Mouse (Mus musculus): ENCODE results near the gene Tmem236. TPM values are rescaled to one million over a fixed set of nuclear protein-coding genes. Genes with fewer than 3 reads are reported as not detected.
A peak's percentile ranks its signal among the peaks of the same experiment; 100 is the strongest.

Tmem236 gene
- polyA plus RNA-seq, 1 experiment from 2014 or later, result 0.09 TPM

DNA sequence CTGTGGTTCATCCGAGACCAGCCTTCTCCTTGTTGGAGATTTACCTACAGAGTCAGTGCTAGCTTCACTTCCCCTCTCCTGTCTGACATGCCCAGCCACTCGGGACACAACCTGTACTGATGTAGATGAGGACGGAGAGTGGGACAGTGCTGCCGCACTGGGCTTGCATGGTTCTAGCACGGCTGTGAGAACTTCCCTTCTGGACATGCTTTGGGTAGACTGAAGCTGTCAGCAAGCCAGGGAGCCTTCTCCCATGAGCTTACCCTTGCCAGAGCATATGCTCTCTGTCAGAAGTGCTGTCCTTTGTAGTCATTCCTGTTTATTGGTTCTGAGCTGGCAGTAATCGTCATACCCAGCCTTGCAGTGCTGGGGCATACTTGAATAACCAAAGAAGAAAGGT, 22.5 kb upstream of the Tmem236 start:
- Histone ChIP-seq H3K27me3 (replicated peaks) (no peaks in the 10 kb centered on the region), H3K4me1 (replicated peaks) (no peaks in the 10 kb centered on the region), H3K9ac (no peak overlapping the region), H3K4me2 (no peak overlapping the region), H3K4me3 (no peak overlapping the region), H3K9me3 (replicated peaks) (no peaks in the 10 kb centered on the region), H3K36me3 (0 out of 2 replicates have a peak, but pooled peaks cover 5% of the 10 kb centered on the region), H3K27ac (ENCODE audit: poor library complexity, severe bottlenecking) (no peak overlapping the region)
- 92% methylated on average over 6 of the region's 6 CpGs for WGBS
- no peak for ATAC-seq (ENCODE audit: insufficient number of reproducible peaks, low FRiP score)

GRCm38 (mm10) chr2:14159047-14159446, 15.3 kb upstream of the Tmem236 start:
- H3K9ac ChIP-seq, result no peak overlapping the region
- no peak overlapping the region for H3K4me3 ChIP-seq
- H3K27me3 ChIP-seq (replicated peaks), result no peaks in the 10 kb centered on the region
- H3K36me3 ChIP-seq, result no peaks in the 10 kb centered on the region
- WGBS, result 63% methylated on average over 3 of the region's 3 CpGs
- ATAC-seq (ENCODE audit: insufficient number of reproducible peaks, low FRiP score), result no peak
- H3K27ac ChIP-seq (ENCODE audit: poor library complexity, severe bottlenecking), result no peak overlapping the region
- no peak overlapping the region for H3K4me2 ChIP-seq
- H3K4me1 ChIP-seq (replicated peaks), result peaks cover 11% of the 10 kb centered on the region; the same call in 1 of the 2 replicates
- H3K9me3 ChIP-seq (replicated peaks), result no peaks in the 10 kb centered on the region

DNA sequence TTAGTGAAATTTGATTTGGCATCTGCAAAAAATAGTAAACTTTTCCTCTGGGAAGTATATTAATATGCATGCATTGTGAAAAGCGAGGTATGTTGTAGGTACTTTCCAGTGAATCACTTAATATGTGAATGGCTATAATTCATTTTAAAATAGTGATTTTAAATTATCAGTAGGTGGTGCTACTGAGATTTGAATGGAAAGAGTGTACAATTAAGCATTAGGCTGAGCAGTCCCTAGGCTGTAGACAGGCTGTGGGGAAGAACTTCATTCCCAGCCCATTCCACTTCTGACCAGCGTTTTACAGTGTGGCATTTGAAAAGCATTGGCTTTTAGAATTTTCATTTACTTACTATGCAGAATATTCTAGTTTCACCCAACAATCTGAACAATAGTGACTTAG, 14.6 kb upstream of the Tmem236 start:
- H3K9me3 ChIP-seq (replicated peaks), result no peaks in the 10 kb centered on the region
- H3K4me3 ChIP-seq, result no peak overlapping the region
- H3K4me1 ChIP-seq (replicated peaks), result peaks cover 11% of the 10 kb centered on the region; the same call in 1 of the 2 replicates
- H3K9ac ChIP-seq, result no peak overlapping the region
- no peaks in the 10 kb centered on the region for H3K27me3 ChIP-seq (replicated peaks)
- H3K27ac ChIP-seq (ENCODE audit: poor library complexity, severe bottlenecking), result no peak overlapping the region
- H3K4me2 ChIP-seq, result no peak overlapping the region
- no peaks in the 10 kb centered on the region for H3K36me3 ChIP-seq
- 70% methylated on average over 2 of the region's 2 CpGs for WGBS
- no peak for ATAC-seq (ENCODE audit: insufficient number of reproducible peaks, low FRiP score)

DNA sequence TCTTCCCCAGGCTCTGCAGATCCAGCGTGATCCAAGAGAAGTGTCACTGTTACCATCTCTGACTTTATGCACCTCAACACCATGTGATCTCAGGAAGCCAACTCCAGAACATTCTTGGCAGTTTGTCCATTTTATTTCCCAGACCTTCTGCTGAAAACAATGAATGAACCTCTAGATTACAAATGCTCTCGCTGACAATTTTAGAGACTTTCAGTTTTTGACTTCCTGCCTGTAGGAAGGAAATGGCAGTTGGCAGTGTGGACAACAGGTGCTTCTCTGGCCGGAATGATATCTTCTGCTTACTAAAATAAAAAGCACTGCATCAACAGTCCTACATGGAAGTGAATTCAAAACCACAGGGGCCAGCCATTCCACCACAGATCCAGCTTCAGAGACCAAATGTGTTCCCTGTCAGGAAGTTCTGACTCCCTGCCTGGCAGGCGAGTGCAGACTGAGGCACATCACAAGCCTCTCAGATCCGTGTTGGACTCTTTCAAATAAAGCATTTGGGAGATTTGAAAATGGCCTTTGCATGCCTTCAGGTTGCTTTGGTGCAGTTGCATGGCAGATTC, 9.8 kb upstream of the Tmem236 start:
- no peak overlapping the region for H3K9ac ChIP-seq
- H3K36me3 ChIP-seq, result no peaks in the 10 kb centered on the region
- 0 out of 2 replicates have a peak overlapping the region, but pooled peaks have one; percentile 20 for H3K27ac ChIP-seq (ENCODE audit: poor library complexity, severe bottlenecking)
- no peak overlapping the region for H3K4me2 ChIP-seq
- ATAC-seq (ENCODE audit: insufficient number of reproducible peaks, low FRiP score), result no peak
- H3K27me3 ChIP-seq (replicated peaks), result no peaks in the 10 kb centered on the region
- WGBS, result 64% methylated on average over 5 of the region's 5 CpGs
- H3K4me3 ChIP-seq, result no peak overlapping the region
- H3K9me3 ChIP-seq (replicated peaks), result no peaks in the 10 kb centered on the region
- H3K4me1 ChIP-seq (replicated peaks), result 0 out of 2 replicates have a peak, but pooled peaks cover 5% of the 10 kb centered on the region

GRCm38 (mm10) chr2:14165066-14165465, 9.3 kb upstream of the Tmem236 start:
- no peaks in the 10 kb centered on the region for H3K36me3 ChIP-seq
- WGBS, result 48% methylated on average over 2 of the region's 2 CpGs
- H3K9ac ChIP-seq, result no peak overlapping the region
- peak overlapping the region; percentile 20; the same call in 1 of the 2 replicates for H3K27ac ChIP-seq (ENCODE audit: poor library complexity, severe bottlenecking)
- ATAC-seq (ENCODE audit: insufficient number of reproducible peaks, low FRiP score), result no peak
- 0 out of 2 replicates have a peak, but pooled peaks cover 2% of the 10 kb centered on the region for H3K4me1 ChIP-seq (replicated peaks)
- H3K9me3 ChIP-seq (replicated peaks), result no peaks in the 10 kb centered on the region
- H3K4me2 ChIP-seq, result no peak overlapping the region
- H3K4me3 ChIP-seq, result no peak overlapping the region
- no peaks in the 10 kb centered on the region for H3K27me3 ChIP-seq (replicated peaks)

DNA sequence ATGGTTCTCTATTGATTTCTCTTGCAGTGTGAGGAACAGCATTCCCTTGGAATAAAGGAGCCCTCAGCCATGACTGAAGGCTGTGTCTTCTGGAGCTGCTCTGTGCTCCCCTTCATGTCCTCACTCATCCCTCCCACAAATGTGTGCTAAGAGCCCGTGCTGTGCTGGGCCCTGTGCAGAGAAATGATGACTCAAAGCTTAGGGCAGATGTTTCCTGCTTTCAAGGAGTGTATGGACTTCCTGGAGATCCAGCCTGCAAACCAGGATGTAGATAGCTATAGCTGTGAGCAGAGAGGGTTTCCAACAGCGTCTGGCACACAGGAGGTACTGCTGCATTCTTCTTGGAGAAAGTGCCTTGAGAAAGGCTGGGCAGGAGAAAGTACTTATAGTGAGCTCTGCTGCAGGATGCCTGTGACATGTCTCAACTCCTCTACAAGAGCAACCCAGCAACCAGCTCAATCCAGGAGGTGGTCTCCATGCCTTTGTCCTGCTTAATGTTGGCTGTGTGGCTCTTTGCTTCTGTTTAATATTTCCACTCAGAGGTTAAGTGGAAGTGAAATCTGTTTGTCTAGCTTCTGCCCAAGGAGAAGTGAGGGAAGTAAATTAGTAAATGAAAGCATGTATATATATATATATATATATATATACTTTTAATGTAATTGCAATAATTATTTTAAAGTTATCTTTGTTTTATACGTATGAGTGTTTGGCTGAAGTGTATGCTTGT, 8.5 kb upstream of the Tmem236 start:
- Histone ChIP-seq H3K9me3 (replicated peaks) (no peaks in the 10 kb centered on the region), H3K9ac (no peak overlapping the region), H3K27ac (ENCODE audit: poor library complexity, severe bottlenecking) (peak overlapping the region; percentile 45; the same call in 1 of the 2 replicates), H3K27me3 (replicated peaks) (no peaks in the 10 kb centered on the region), H3K4me1 (replicated peaks) (no peaks in the 10 kb centered on the region), H3K4me2 (no peak overlapping the region), H3K36me3 (no peaks in the 10 kb centered on the region), H3K4me3 (no peak overlapping the region)
- WGBS, result 53% methylated on average over 3 of the region's 3 CpGs
- peak; percentile 84 for ATAC-seq (ENCODE audit: insufficient number of reproducible peaks, low FRiP score)

- no peaks in the 10 kb centered on the region for H3K36me3 ChIP-seq
- no peak overlapping the region for H3K4me3 ChIP-seq
- H3K4me2 ChIP-seq, result no peak overlapping the region
- H3K27ac ChIP-seq (ENCODE audit: poor library complexity, severe bottlenecking), result no peak overlapping the region
- H3K9me3 ChIP-seq (replicated peaks), result no peaks in the 10 kb centered on the region
- no peak for ATAC-seq (ENCODE audit: insufficient number of reproducible peaks, low FRiP score)
- H3K27me3 ChIP-seq (replicated peaks), result no peaks in the 10 kb centered on the region
- H3K9ac ChIP-seq, result no peak overlapping the region
- no peaks in the 10 kb centered on the region for H3K4me1 ChIP-seq (replicated peaks)
These were observed 6.6 kb upstream of the Tmem236 start for GRCm38 (mm10) chr2:14167721-14168120.

- Histone ChIP-seq H3K4me3 (no peak overlapping the region), H3K9ac (no peak overlapping the region), H3K4me1 (replicated peaks) (no peaks in the 10 kb centered on the region), H3K9me3 (replicated peaks) (no peaks in the 10 kb centered on the region), H3K4me2 (no peak overlapping the region), H3K27ac (ENCODE audit: poor library complexity, severe bottlenecking) (no peak overlapping the region), H3K27me3 (replicated peaks) (no peaks in the 10 kb centered on the region), H3K36me3 (no peaks in the 10 kb centered on the region)
- ATAC-seq (ENCODE audit: insufficient number of reproducible peaks, low FRiP score), result no peak
- WGBS, result 59% methylated on average over 2 of the region's 2 CpGs
These were observed 2.3 kb downstream of the Tmem236 start for GRCm38 (mm10) chr2:14176460-14177193.

DNA sequence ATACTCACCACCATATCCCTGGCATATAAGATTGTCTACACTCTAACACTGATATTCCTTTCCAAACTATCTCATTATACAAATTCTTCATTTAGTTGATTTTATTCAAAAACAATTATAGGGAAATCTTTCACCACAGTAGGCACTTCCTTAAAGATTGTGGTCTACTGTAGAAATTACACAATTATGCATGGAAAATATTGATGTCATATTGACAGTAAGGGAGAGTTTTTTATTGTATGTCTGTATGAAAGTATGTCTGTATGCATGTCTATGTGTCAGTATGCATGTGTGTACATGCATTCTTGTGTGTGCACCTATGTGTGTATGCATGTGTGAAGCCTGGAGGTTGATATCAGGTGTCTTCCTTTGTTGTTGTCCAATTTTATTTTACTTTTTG, 10.1 kb downstream of the Tmem236 start:
- no peak overlapping the region for H3K27ac ChIP-seq (ENCODE audit: poor library complexity, severe bottlenecking)
- H3K4me2 ChIP-seq, result no peak overlapping the region
- no peak overlapping the region for H3K9ac ChIP-seq
- no peak for ATAC-seq (ENCODE audit: insufficient number of reproducible peaks, low FRiP score)
- H3K9me3 ChIP-seq (replicated peaks), result no peaks in the 10 kb centered on the region
- no peaks in the 10 kb centered on the region for H3K36me3 ChIP-seq
- H3K27me3 ChIP-seq (replicated peaks), result no peaks in the 10 kb centered on the region
- no peak overlapping the region for H3K4me3 ChIP-seq
- H3K4me1 ChIP-seq (replicated peaks), result no peaks in the 10 kb centered on the region

DNA sequence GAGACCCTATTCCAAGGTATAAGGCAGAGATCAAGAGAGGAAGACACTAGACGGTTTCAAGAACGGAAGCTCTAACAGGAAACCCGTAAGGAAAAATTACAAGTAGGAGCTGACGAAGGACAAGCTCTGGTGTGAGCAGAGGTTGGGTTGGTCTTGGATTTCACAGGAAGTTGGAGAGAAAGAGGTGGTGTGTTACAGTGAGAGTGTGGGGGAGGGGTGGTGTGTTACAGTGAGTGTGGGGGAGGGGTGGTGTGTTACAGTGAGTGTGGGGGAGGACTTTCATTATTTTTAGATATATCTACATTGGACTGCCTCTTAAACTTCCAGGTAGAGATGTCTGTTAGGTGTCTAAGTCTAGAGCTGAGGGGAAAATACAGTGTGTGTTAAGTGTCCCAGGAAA, 16.4 kb downstream of the Tmem236 start:
- Histone ChIP-seq H3K4me1 (replicated peaks) (peaks cover 9% of the 10 kb centered on the region; the same call in 1 of the 2 replicates), H3K36me3 (no peaks in the 10 kb centered on the region), H3K27ac (ENCODE audit: poor library complexity, severe bottlenecking) (no peak overlapping the region), H3K4me2 (no peak overlapping the region), H3K4me3 (no peak overlapping the region), H3K9me3 (replicated peaks) (no peaks in the 10 kb centered on the region), H3K9ac (no peak overlapping the region), H3K27me3 (replicated peaks) (no peaks in the 10 kb centered on the region)
- 51% methylated on average over 4 of the region's 4 CpGs for WGBS
- no peak for ATAC-seq (ENCODE audit: insufficient number of reproducible peaks, low FRiP score)

DNA sequence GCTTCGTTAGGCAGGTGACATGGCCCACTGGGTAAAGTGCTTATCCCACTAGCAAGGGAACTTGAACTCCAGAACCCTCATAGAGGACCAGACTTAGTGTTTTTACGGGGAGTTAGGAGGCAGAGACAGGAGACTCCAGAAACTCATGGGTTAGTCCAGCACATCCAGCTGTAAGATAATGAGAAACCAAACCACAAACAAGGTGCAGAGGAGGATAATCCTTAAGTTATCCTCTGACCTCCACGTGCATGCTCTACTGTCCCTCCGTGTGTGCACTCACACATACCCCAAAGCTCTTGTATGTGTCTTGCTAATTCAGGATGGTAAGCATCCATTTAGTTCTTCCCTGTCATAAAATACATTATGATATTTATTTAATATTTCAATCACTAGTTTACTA, 17.3 kb downstream of the Tmem236 start:
- H3K9me3 ChIP-seq (replicated peaks), result no peaks in the 10 kb centered on the region
- H3K36me3 ChIP-seq, result no peaks in the 10 kb centered on the region
- peaks cover 9% of the 10 kb centered on the region; the same call in 1 of the 2 replicates for H3K4me1 ChIP-seq (replicated peaks)
- no peak overlapping the region for H3K27ac ChIP-seq (ENCODE audit: poor library complexity, severe bottlenecking)
- ATAC-seq (ENCODE audit: insufficient number of reproducible peaks, low FRiP score), result no peak
- H3K4me3 ChIP-seq, result no peak overlapping the region
- WGBS, result 76% methylated on average over 4 of the region's 4 CpGs
- H3K9ac ChIP-seq, result no peak overlapping the region
- H3K27me3 ChIP-seq (replicated peaks), result no peaks in the 10 kb centered on the region
- no peak overlapping the region for H3K4me2 ChIP-seq

All from heart, embryonic 12.5 days (tissue).